Mouse (Mus musculus) liver, embryonic 14.5 days (tissue): ENCODE data around the gene C1ql1. TPM values are rescaled to one million over a fixed set of nuclear protein-coding genes. Genes with fewer than 3 reads are reported as not detected.

Experiments
- ATAC-seq: fragments of 200-750 bp; cut with Nextera tagmentation; 2 replicates; pipeline ENCODE4 v1.8.0; 2017; ENCODE audit warnings: moderate number of reproducible peaks, mild to moderate bottlenecking, moderate library complexity; ENCODE audit not compliant: insufficient read depth
- DNase-seq, 3 experiments: peaks; one replicate each; pipeline ENCODE4 v3.0.0-alpha.2; 2012 to 2013; ENCODE audit warnings: low read depth in 3 of 3, low spot score in 3 of 3
- H3K27ac ChIP-seq: fragments of 300-500 bp; sonication (generic); 2 replicates; pipeline ENCODE4 v1.5.1; 2014; ENCODE audit warnings: moderate library complexity, mild to moderate bottlenecking, control low read depth, inconsistent platforms
- H3K27me3 ChIP-seq: fragments of 300-500 bp; sonication (generic); 2 replicates; pipeline ENCODE4 v1.6.1; 2014; ENCODE audit warnings: mild to moderate bottlenecking, low read length, moderate library complexity; ENCODE audit not compliant: control insufficient read depth, insufficient read depth
- H3K36me3 ChIP-seq: fragments of 300-500 bp; sonication (generic); replicated peaks from 2 replicates; pipeline ENCODE4 v1.6.1; 2014; ENCODE audit warnings: low read depth; ENCODE audit not compliant: control insufficient read depth, insufficient read depth
- H3K4me1 ChIP-seq, 2 experiments: fragments of 200-500 bp in 1 of 2; fragments of 300-500 bp in 1 of 2; sonication (generic) in 1 of 2; replicated peaks; 2 replicates each; pipeline ENCODE4 v1.6.1; 2012 to 2014; ENCODE audit warnings: antibody characterized with exemption in 1 of 2, inconsistent platforms in 1 of 2, low read length in 1 of 2; ENCODE audit not compliant: control insufficient read depth in 2 of 2, insufficient read depth in 2 of 2
- H3K4me2 ChIP-seq: fragments of 300-500 bp; sonication (generic); 2 replicates; pipeline ENCODE4 v1.6.1; 2014; ENCODE audit warnings: low read depth, mild to moderate bottlenecking, control low read depth, moderate library complexity
- H3K4me3 ChIP-seq, 2 experiments: fragments of 200-500 bp in 1 of 2; fragments of 300-500 bp in 1 of 2; sonication (generic) in 1 of 2; 2 replicates each; pipeline ENCODE4 v1.5.1; 2012 to 2014; ENCODE audit warnings: low read depth in 2 of 2, low read length in 2 of 2, mild to moderate bottlenecking in 2 of 2, control low read depth in 1 of 2, inconsistent platforms in 1 of 2, moderate library complexity in 1 of 2; ENCODE audit not compliant: insufficient read depth in 1 of 2
- H3K9ac ChIP-seq: fragments of 300-500 bp; sonication (generic); replicated peaks from 2 replicates; pipeline ENCODE4 v1.6.1; 2014; ENCODE audit warnings: mild to moderate bottlenecking, control low read depth, moderate library complexity
- H3K9me3 ChIP-seq: fragments of 300-500 bp; sonication (generic); 2 replicates; pipeline ENCODE4 v1.6.1; 2016; ENCODE audit warnings: low read length, mixed read lengths; ENCODE audit not compliant: control insufficient read depth
- CTCF ChIP-seq: IDR thresholded peaks from 2 replicates; pipeline ENCODE4 v1.5.1; 2016; ENCODE audit warnings: antibody characterized with exemption, low read depth, control low read depth
- EP300 ChIP-seq: IDR thresholded peaks from 2 replicates; pipeline ENCODE4 v1.6.1; 2016; ENCODE audit warnings: antibody characterized with exemption, low read depth
- WGBS: fragments of 180-500 bp; shearing (Covaris S2); extraction: QIAGEN DNeasy Blood & Tissue Kit; methylation state at CpG from one replicate; pipeline ENCODE4 v1.1.7; 2014; ENCODE audit not compliant: insufficient replicate concordance; 5-methylcytosine and 5-hydroxymethylcytosine counted together
- polyA plus RNA-seq, 2 experiments: library from polyadenylated mRNA; depleted of rRNA in 1 of 2; stranded (reverse) in 1 of 2; unstranded in 1 of 2; fragments of >200 nt; fragmentation: Nextera tagmentation in 1 of 2; extraction: Ambion mirVana in 1 of 2; gene quantifications; 2 replicates each; pipeline versions ENCODE4 v1.2.1 to v1.2.3; 2012 to 2014

The C1ql1 gene
- polyA plus RNA-seq, 2 experiments = 0.17 TPM; not detected in 1

DNA sequence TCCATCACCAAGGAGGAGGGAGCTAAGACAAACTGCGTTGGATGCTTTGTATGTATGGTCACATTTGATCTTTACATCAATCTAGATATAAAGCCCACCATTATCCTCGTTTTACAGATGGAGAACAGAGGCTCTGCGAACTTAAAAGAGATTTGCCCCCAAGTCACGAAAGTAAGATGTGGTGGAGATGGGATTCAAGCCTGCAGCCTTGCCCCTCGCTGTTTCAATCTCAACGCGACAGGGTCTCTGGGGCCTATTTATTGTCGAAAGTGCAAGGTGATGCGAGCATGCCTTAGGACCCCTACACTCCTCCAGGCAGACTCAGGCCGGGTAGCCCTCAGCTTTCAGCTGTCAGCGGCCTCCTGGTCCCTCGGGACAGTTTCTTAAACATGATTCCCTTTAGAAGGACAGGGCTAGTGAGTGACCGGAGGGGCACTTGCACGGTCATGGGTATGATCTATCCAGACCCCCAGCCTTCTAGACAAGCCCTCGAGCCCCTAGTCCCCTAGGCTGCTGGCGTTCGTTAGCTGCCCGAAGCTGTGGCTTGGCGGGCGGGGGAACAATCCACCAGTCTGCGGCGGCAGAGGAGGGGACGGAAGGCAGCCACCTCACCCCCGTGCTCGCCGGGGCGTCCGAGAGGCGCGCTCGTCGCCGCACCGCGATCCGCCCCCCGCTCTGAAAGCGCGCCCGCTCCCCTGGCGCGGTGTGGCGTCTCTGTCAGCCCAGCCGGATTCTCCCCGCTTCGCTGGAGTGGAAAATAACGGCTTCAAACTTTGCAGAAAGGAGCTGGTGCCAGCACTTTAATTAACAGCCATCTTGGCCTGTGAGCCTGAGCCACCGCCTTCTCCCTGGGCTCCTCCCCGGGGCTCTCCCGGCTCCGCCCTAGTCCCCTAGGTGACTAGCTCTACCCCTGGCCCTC, 1.8 kb upstream of the C1ql1 start:
- TF ChIP-seq EP300 (no peak), CTCF (no peak)
- peak overlapping the region; percentile 63 for H3K4me2 ChIP-seq
- peak overlapping the region; percentile 13 to 47; a peak in 3 of 4 replicates for H3K4me3 ChIP-seq
- no peak overlapping the region for H3K9ac ChIP-seq
- H3K27me3 ChIP-seq = peaks cover 91% of the 10 kb centered on the region
- ATAC-seq (no peak), DNase-seq (no peak)
- H3K36me3 ChIP-seq = no peaks in the 10 kb centered on the region
- WGBS = 2% methylated on average over 51 of the region's 51 CpGs
- H3K4me1 ChIP-seq = peaks cover 0 to 2% of the 10 kb centered on the region in 2 experiments; a peak in 1 of 4 replicates
- no peaks in the 10 kb centered on the region for H3K9me3 ChIP-seq
- no peak overlapping the region for H3K27ac ChIP-seq

DNA sequence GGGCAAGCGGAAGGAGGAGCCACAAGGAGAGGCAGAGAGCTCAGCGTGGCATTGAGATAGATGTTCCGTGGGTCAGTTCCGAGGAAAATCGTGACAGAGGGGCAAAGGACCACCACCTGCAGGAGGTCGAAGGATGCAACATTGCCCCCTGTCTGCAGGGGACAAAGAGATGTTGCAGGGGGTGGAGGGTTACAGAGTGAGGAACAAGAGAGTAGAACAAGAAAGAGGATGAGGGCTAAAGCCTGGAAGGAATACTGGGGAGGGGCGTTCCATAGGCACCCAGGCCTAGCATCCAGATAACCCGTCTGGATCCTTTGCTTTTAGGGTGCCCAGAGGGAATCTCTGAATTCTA, 480 bp upstream of the C1ql1 start:
- no peak for DNase-seq
- TF ChIP-seq CTCF = peak; percentile 27; the same call in 1 of the 2 replicates
- TF ChIP-seq EP300 = no peak
- Histone ChIP-seq H3K27ac (no peak overlapping the region), H3K4me1 (peaks cover 0 to 2% of the 10 kb centered on the region in 2 experiments; a peak in 1 of 4 replicates), H3K27me3 (peaks cover 96% of the 10 kb centered on the region), H3K9ac (no peak overlapping the region), H3K9me3 (no peaks in the 10 kb centered on the region), H3K4me3 (peak overlapping the region in 1 of 2 experiments; percentile 34; a peak in 2 of 4 replicates), H3K36me3 (no peaks in the 10 kb centered on the region), H3K4me2 (peak overlapping the region; percentile 44)
- ATAC-seq = no peak
- 4% methylated on average over 8 of the region's 8 CpGs for WGBS

DNA sequence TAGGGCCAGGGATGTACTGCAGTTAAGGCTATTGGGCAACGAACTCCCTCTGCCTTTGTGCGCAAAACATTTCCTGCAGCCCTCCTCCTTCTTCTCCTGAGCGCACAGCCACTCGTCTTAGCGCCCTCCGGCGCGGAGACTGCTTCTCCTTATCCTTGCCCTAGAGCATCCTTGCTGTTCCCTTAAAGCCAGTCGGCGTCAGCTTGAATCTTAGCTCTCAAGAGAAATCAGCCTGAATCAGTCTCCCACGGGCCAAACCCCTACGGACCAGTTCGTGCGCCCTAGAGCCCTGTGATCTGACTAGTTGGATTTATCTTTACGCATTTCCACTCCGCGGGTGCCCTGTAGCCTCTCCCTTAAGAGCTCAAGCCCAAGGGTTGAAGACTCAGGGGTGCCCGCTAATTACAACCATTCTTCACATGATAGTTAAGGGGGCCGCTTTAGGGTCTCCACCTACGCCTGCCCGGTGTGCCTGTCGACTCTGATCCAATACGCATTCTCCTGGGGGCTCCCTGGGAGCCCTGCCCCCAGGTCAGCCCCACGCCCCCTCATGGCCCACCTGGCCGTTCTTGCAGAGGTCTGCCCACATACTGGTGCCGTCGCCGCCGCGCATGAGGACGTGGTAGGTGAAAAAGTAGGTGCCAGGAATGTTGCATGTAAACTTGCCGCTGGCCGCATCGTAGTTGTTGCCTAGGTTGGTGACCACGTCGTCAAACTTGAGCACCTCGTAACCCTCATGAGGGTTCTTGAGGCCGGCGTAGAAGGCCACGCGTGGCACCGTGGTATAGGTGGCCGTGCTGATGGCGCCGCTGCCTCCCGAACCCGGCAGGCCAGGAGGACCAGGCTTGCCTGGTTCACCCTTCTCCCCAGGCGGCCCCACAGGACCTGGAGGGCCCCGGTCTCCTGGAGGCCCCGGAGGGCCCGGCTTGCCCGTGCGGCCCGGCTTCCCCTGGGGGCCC, 903 bp downstream of the C1ql1 start:
- H3K36me3 ChIP-seq = no peaks in the 10 kb centered on the region
- DNase-seq = no peak
- H3K9me3 ChIP-seq = no peaks in the 10 kb centered on the region
- peaks cover under 1 to 9% of the 10 kb centered on the region in 2 experiments; a peak in 3 of 4 replicates for H3K4me1 ChIP-seq
- no peak overlapping the region for H3K9ac ChIP-seq
- no peak overlapping the region for H3K27ac ChIP-seq
- peaks cover 86% of the 10 kb centered on the region for H3K27me3 ChIP-seq
- ATAC-seq = no peak
- H3K4me2 ChIP-seq = peak overlapping the region; percentile 44; the same call in 1 of the 2 replicates
- no peak for TF ChIP-seq EP300
- no peak for TF ChIP-seq CTCF
- H3K4me3 ChIP-seq = no peak overlapping the region
- 5% methylated on average over 54 of the region's 54 CpGs for WGBS

- WGBS = 37% methylated on average over 6 of the region's 6 CpGs
- H3K9me3 ChIP-seq = no peaks in the 10 kb centered on the region
- no peak overlapping the region for H3K4me2 ChIP-seq
- no peak overlapping the region for H3K9ac ChIP-seq
- H3K36me3 ChIP-seq = no peaks in the 10 kb centered on the region
- peaks cover 2 to 11% of the 10 kb centered on the region in 2 experiments; a peak in 3 of 4 replicates for H3K4me1 ChIP-seq
- no peak overlapping the region for H3K4me3 ChIP-seq
- TF ChIP-seq CTCF = no peak
- TF ChIP-seq EP300 = no peak
- no peak for DNase-seq
- H3K27ac ChIP-seq = no peak overlapping the region
- peaks cover 53% of the 10 kb centered on the region for H3K27me3 ChIP-seq
- no peak for ATAC-seq
These were observed 5.3 kb downstream of the C1ql1 start for GRCm38 (mm10) chr11:102941236-102941635.
